Mouse (Mus musculus) layer of hippocampus, adult 9-10 months (tissue): ENCODE measurements at regions not wholly inside any gene's neighbourhood (a gene's known extent, or its start where the extent isn't known, plus 50 kb on each side); places are given as distances from the start of the nearest gene placed in this dataset.

Experiments used
- DNase-seq: peaks from one replicate; pipeline ENCODE4 v3.0.0; 2022; ENCODE audit warnings: low spot score

- DNase-seq, result no peak
These were observed 344.0 kb downstream of the Slc4a3 start for GRCm38 (mm10) chr1:75889847-75890591.

GRCm38 (mm10) chr1:75890636-75891276 is 344.7 kb downstream of the Slc4a3 start:
- no peak for DNase-seq

GRCm38 (mm10) chr1:75895550-75895949 is 349.5 kb downstream of the Slc4a3 start:
- no peak for DNase-seq

DNA sequence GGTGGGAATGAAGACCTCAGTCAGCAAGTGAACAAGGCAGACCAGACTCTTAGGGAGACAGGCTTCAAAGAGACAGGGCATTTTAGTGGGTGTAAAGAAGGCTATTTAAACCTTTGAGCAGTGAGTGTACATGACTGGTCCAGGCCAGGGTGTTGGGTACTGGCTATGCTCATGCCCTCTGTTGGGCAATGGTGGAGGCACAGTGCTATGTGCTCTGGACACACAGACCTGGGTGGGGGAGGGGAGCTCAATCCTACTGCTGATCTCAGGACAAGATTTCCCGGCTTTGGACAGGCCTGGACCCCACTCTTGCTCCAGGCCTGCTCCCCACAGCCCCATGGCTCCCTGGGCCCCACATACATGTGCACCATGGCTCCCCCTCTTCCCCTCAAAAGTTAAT is 355.1 kb downstream of the Slc4a3 start:
- DNase-seq, result no peak

DNA sequence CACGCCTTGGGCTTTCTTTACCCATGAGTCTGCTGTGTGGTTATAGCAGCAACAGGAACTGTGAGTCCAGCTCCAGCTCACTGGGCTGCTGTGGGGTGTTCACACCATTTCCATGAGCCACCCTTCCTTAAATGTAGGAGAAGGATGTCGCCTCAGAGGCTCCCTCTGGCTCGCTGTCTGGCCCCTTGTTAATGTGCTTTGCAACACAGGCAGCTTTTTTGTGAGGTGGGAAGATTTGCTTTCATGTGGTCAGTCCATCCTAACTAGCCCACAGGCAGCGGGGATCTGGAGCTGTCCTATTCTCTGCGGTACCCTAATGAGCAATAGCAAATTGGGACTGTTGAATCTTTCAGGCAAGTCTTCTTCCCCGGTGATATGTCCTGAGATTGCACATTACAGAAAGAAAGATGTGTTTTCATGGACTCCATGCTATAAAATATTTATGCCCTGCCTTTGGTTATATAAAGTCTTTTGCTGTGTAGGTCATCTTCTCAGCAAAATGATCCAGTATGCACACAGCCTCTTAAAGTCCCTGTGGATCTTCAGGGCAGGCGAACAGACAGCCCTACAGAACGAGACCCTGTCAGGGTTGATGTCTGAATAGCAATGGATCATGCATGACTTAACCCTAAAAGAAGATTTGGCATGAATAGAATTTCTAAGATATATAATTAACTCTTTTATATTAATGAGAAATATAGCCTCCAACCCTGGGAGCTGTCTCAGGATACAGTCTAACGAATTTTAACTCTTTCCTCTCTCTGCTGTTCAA is 359.8 kb downstream of the Slc4a3 start:
- no peak for DNase-seq

- no peak for DNase-seq
These were observed 369.2 kb downstream of the Slc4a3 start for GRCm38 (mm10) chr1:75915311-75915710.

DNA sequence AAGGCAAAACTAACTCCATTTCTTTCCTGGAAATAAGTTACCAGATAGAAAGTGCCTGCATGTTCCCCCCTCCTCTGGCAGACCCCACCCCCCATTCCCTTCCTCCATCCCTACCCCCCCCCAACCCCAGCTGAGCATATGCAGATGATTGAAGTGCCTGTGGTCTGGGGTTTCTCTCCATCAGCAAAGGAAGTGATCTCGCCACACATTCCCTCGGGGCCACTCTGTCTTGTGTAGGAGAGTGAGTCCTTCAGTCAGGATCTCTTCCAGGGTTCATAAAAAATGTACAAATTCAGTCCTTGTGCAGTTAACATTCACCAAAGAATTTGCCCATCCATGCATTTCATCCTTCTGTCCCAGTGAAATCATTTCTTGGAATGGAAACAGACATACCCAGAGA is 370.1 kb downstream of the Slc4a3 start:
- DNase-seq, result no peak

- no peak for DNase-seq
These were observed 373.1 kb downstream of the Slc4a3 start for GRCm38 (mm10) chr1:75919134-75919533.

DNA sequence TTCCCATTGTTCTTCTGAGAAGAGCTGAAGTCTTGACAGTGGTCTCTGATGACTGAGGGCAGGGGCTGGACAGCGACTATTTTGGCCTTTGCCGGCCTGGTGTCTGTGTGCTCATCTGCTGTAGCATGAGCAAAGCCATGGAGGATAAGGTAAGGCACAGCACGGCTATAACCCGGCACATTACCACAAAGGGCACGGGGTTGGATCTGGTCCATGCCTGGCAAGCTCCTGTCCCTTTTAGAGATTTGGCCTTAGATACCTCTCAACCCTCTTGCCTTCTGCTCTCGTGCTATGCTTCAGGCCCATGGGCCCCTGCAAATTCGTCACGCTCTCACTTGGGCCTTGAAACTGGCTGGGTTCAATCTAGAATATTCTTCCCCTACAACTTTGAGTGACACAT is 379.0 kb downstream of the Slc4a3 start:
- no peak for DNase-seq

- DNase-seq, result peak; percentile 96
These were observed 379.7 kb downstream of the Slc4a3 start for GRCm38 (mm10) chr1:75925802-75926201.

GRCm38 (mm10) chr1:75931852-75932251 is 385.8 kb downstream of the Slc4a3 start:
- DNase-seq, result no peak

DNA sequence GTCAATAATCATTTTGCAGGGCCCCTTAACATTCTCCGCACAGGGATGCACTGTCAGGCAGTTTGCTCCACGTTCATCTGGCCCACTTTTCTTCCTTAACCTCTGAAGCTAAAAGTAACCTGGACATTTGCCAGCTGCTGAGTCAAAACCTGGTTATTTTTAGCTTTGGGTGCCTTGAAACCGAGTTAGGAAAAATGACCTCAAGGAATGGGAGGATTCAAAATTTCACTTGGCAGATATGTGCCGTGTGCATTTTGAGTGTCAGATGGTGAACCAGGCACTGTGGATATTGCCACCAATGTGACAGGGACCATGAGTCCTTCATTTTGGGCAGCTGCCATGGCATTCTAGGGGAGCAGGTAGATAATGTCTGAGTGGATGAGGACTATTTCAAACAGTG is 387.8 kb downstream of the Slc4a3 start:
- DNase-seq, result no peak

GRCm38 (mm10) chr1:75934761-75935160 is 388.7 kb downstream of the Slc4a3 start:
- DNase-seq, result no peak

DNA sequence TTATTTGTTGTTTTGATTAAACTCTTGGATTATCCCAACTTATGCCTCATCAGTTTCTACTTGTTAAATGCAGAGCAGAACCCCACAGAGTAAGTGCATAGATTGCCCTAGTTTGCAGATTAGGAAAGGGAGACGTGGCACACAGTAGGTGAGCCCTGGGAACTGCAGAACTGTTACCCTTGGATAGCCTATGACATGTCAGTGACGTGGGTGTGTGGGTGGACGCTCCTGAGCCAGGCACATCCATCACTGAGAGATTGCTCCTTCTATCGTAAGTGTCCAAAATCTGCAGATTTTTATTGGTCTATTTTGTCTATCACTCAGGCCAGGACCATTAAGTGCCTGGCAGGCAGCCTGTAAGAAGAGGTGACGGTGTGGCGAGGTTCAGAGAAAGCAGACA is 389.8 kb downstream of the Slc4a3 start:
- no peak for DNase-seq

DNA sequence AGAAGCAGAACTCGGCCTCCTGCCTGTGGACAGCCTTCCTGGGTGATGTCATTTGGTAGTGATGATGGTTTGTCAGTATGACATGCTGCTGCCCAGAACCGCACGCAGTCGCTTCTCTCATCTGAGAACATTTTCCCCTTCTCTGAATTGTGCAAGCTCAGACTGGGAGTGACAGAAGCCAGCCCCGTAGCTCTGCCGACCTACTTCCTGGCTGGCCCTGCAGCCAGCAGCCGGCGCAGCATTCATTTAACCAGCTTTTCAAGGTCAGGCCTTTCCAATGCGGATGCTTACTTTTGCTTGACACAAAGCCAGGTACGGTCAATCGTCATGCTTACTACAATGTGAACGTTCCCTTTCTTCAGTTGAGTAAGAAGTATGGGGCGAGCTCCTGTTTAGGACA is 390.5 kb downstream of the Slc4a3 start:
- DNase-seq, result no peak

GRCm38 (mm10) chr1:75937331-75937730 is 391.3 kb downstream of the Slc4a3 start:
- DNase-seq, result no peak

DNA sequence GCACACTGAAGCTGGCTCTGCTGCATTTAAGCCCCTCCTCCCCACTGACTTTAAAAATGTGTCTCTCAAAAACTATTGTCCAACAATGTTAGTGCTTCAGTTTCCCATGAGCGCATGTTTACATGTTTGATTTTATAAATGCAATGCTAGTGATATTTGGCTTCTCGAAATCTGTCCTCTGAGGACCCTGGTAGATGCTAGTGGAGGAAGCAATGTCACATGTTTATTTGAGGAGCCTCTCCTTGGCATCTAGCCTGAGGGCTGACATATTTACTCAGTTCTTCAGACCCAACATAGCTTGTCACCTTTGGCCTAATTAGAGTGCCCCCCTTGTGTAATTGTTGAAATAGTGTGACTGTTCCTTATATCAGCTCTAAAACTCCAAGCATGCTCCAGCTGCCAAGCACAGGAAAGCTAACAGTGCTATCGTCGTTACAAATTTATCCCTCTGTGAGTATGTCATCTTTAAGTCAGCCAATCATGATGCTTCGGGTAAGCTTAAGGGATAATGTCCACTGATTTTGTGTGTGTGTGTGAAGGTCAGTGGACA is 400.3 kb downstream of the Slc4a3 start:
- DNase-seq, result no peak

DNA sequence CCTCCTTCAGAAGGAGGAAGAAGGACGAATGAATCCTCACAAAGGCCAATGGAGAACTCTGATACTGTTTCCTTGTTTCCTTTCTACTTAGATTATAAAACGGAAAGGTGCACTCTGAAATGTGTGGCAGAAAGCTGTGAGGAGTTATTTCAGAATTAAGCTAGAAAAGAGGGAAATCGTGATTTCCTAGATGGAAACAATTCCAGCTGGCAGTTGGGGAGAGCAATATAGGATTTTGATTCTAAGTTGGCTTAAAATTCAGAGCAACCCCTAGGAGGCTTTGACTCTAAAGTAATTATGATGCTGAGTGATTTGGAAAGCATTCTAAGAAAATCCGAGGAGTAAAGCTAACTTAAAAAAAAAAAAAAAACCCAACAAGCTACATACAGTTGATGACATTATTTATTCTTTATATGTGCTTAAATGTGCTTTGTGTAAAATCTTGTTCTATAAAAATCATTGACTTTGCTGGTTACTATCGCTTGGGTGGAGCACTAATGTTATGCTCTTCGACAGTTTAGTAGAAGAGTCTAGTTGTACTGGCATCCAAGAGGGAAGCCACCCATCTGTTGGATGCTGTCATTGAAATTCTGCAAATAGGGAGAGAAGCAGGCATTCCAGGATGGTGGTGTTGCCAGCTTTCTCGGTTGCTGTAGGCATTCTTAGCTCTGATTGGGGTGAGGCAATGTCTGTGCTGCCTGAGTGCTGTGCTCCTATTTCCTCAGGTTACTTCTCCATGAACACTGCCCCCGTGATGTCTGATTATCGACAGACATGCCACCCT is 432.3 kb downstream of the Slc4a3 start:
- peak; percentile 18 for DNase-seq

GRCm38 (mm10) chr1:75983057-75983456 is 437.0 kb downstream of the Slc4a3 start:
- no peak for DNase-seq

DNA sequence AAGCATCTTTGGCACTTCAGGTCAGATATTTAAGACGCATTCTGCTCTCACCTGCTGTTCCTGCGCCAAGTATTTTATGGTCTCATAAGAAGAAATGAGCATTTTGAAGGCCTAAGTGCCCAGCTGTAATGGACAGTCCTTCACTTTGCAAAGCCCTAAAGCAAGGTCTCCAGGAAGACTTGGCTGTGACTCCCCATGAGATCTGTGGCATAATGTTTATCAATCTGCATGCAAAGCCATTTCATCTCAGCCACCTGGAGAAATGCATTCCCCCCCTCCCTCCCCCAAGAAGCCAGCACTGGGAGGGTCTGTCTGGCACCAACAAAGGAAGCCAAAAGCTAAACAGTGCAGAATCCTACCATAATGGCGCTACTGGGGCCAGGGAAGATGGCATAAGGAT is 437.4 kb downstream of the Slc4a3 start:
- DNase-seq, result no peak

DNA sequence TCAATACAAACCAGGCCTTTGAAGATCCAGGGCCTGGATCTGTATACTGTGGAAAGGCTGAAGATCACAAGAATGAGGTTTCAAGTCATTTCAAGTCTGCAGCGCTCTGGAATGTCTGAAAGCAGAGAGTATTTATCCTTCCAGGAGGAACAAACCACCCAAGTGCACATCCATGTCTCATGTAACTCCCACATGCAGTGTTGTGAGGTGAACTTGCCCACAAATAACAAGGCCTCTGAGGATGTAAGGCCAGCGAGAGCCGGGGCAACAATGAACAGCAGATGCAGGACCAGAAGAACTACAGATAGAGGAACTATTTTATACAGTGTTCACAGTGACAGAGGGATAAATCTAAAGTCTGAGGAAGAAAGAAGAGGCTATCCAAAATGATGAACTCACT is 442.4 kb downstream of the Slc4a3 start:
- DNase-seq, result no peak

GRCm38 (mm10) chr1:75992039-75992438 is 446.0 kb downstream of the Slc4a3 start:
- DNase-seq, result no peak
